Mouse (Mus musculus): ENCODE results near the gene Dync1h1.

DNA sequence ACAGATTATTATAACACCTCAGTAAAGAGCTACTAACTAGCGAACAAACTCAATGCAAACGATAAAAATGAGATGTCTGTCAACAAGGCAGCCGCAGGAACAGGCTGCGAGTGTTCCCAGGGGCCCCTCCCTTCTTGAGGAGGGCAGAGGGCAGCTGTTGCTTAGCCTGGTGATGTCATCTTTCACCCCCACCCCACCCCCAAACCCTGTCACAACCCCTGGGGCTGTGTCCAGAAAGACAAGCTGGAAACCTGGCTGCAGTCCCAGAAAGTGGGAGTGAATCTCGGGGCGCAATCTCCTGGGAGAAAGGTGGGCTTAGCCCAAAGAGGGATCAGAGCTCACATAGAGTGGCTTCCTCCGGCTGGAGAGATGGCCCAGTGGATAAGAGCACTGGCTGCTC lies 79.9 kb downstream of the Dync1h1 start:
- TF ChIP-seq ZC3H11A (IDR thresholded peaks at IDR 0.05; ENCODE audit: borderline replicate concordance, low read depth, low read length), result no peak
- no peak for TF ChIP-seq HCFC1 (IDR thresholded peaks at IDR 0.05; ENCODE audit: borderline replicate concordance, insufficient read depth, low read length)
